Mouse (Mus musculus) lung, adult 2 months (tissue): Measurements from ENCODE around the gene Dao.

Experiments used
- CTCF ChIP-seq: fragments of 200-500 bp; IDR thresholded peaks from 2 replicates; pipeline ENCODE4 v1.5.1; 2011; ENCODE audit warnings: mild to moderate bottlenecking, low read length, control low read depth; ENCODE audit not compliant: insufficient read depth
- POLR2A ChIP-seq: fragments of 200-500 bp; IDR thresholded peaks from 2 replicates; pipeline ENCODE4 v1.6.1; 2011; ENCODE audit warnings: low read depth, mild to moderate bottlenecking, control low read depth, low read length, borderline replicate concordance; ENCODE audit errors: extremely low read depth

GRCm38 (mm10) chr5:113990593-113990992 lies 12.9 kb upstream of the Dao start:
- TF ChIP-seq CTCF (no peak), POLR2A (no peak)
